Mouse (Mus musculus) liver, postnatal 0 days (tissue): ENCODE results near the gene Itga8.

Experiments
- CTCF ChIP-seq: sonication (generic); IDR thresholded peaks from 2 replicates; pipeline ENCODE4 v1.5.1; 2016; ENCODE audit warnings: antibody characterized with exemption, low read depth
- EP300 ChIP-seq: IDR thresholded peaks from 2 replicates; pipeline ENCODE4 v1.6.1; 2016; ENCODE audit warnings: antibody characterized with exemption, low read depth, mild to moderate bottlenecking

DNA sequence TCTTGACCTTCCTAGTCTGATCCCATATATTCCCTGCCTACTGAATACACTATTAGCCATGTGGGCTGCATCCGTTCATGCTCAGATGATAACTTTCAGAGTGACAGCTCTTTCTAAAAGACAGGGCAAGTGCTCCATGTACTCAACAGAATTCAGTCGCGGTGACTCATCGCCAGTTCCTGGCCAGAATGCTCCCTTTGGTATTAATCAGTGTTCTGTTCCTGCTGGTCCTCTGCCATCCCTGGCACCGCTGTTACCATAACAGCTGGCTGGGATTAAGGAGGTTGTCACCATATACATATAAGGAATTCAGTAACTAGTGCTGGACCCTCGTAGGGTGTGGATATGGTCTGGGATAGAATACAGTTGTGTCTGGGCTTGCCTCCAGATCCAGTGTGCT, 23.7 kb upstream of the Itga8 start:
- TF ChIP-seq CTCF, result no peak
- no peak for TF ChIP-seq EP300
